Mouse (Mus musculus) ovary, postnatal 10 days (tissue): ENCODE measurements around the gene Grhl1.
A peak's percentile ranks its signal among the peaks of the same experiment; 100 is the strongest.
"Not testable (repeated sequence)": the region's sequence is repeated elsewhere in the genome, so short reads cannot be mapped to it uniquely, and the experiment has no call there.

Experiments
- DNase-seq: peaks from one replicate; pipeline ENCODE4 v3.0.0; 2022; ENCODE audit warnings: low spot score

Gene Grhl1

DNA sequence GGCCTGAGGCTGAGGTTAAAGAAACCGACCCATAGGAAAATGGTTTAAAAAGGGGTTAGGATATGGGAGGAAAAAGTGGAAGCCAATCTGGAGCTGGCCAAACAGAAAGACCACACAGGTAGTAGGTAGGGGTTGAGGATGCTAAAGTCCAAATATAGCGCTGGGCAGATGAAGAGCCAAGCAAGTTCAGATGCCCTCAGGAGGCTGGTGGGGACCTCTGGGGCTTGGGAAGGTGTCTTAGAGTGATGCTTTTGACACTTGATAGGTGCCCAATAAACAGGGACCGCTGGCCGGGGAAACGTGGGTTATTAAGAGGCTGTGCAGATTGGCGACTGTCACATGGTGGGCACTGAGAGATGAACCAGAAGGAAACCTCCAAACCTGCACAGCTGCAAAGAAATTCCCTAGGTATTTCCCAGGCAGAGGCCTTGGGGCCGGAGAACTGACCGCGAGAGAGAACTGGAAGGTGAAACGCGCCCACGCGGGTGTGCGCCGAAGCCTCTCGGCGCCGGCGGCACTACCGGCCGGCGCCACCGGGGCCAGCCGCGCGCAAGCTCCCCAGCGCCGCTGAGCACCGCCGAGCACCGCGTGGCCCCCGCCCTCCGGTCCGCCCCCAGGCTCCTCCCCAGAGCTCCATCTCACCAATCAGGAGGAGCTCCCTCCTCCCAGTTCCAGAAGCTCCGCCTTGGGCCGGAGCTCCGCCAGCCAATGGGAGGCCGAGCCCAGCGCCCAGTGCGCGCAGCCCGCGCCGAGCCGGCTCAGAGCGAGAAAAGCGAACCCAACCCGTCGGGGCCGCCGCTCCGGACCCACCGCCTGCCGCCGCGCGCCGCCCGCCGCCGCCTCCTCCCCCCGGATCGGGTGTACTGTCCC is at the start of gene Grhl1:
Gene Grhl1, plus strand, starts transcription at position 761 of the 870 bp plus-strand sequence.
- DNase-seq: peak; percentile 84

DNA sequence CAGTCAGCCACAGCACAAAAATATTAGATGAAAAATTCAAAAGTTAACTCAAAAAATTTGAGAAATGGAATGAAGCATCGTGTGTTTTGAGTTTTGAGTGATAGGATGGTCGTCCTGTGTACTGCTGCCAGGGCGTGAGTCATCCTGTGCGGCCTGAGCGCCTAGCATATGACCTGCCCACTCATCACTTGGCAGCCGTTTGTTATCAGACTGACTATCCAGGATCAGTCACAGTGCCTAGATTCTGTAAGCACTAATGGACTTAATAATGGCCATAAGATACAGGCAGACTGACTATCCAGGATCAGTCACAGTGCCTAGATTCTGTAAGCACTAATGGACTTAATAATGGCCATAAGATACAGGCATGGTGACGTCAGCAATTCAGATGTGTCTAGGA is 47.0 kb upstream of the Grhl1 start:
- not testable (repeated sequence) for DNase-seq

DNA sequence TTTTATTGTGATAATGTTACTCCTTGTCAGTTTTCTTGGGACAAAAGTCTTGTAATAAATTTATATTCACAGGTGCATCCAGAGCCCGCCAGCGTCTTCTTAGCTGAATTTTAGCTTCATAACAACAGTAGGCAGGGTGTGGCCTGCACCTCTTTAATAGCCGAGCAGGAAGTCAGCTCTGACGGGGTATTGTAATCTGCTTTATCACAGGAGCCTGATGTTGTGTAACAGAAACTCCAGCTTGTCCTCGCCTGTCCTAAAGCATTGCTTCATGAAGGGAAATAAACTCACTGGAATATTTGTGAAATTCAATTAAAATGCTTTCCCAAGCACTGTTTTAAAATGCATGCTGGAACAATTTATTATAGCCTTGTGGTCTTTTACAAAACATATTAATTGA is 35.7 kb upstream of the Grhl1 start:
- DNase-seq: no peak

DNA sequence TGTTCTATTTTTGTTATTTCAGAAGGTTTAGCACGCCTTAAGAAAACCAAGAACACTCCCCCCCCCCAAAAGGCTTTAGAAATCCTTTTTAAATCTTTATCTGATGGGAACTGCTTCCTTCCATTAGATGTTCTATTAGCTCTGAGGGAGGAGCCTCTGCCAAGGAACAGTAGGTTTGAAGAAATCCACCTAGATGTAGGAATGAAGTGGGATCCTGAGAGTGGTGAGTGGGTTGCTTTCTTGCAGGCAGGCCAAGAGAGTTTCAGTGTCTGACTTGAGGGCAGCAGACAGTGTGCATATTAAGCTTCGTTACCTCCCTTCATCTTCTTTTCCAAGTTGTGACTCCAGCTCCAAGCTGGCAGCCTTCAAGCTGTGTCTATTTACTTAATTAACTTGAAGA is 34.9 kb upstream of the Grhl1 start:
- no peak for DNase-seq

DNA sequence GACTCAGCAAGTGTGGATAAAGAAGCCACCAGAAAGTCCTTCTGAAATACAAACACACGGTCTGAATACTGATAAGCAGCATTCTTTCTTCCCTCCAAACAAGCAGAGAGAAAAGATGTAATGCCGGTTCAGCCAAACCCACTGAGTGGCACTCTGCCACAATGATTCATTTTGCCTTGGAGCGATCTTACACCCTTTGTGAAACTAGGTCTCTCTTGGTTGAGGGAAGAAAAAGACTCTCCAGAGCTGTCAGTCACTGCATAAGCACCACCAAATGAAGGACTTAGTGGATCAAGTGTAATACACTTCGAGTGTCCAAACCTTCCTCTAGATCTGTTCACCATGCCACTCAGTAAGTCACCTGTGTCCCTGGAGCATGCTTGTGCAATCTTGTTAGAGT is 34.1 kb upstream of the Grhl1 start:
- no peak for DNase-seq

DNA sequence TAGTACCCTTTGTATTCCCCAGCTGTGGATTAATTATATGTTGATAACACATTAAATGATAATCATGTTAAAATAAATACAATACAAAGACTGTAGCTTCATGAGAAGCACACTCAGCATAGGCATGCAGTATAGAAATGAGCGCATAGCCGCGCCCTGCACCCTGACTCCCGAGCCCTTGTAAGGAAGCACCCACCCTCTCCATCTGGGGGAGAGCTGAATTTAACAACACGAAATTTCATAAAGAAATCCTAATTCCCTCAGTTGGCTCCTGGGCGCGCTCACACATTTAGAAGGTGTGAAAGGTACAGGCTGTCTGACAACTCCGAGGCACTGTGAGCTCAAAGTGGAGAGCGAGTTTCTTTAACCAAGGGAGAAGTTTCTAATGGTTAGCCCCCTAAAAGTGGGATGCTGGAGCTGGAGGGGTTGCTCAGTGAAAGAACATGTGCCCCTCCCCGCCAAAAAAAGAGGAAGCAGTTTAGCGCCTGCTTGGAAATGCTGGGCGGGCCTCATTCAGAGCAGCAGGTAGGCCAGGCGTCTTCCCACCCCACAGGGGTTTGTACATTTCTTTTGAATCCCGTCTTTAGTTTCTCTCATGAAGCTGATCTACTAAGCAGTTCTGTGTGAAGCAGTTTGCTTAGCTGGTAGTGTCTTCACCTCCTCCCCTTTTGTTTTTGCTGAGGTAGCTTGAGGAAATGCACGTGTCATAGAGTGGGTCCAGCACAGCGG is 30.5 kb upstream of the Grhl1 start:
- DNase-seq: no peak

DNA sequence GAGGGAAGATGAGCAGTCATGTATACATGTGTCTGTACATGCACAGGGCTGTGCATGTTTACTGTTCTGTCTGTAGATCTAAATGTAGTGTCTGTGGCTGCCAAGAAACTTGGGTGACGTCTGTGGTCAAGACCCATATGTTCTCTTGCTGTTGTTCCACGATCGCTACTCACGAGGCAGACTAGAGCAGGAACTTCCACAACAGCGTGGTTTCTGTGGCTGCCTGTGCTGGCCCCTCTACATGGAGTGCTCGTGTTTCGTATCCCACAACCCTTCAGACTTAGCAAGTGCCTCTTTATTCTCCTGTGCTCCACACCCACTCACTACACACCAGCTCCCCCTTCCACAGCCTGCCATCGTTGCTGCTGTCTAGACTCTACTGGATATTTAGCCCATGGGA is 24.4 kb upstream of the Grhl1 start:
- no peak for DNase-seq

DNA sequence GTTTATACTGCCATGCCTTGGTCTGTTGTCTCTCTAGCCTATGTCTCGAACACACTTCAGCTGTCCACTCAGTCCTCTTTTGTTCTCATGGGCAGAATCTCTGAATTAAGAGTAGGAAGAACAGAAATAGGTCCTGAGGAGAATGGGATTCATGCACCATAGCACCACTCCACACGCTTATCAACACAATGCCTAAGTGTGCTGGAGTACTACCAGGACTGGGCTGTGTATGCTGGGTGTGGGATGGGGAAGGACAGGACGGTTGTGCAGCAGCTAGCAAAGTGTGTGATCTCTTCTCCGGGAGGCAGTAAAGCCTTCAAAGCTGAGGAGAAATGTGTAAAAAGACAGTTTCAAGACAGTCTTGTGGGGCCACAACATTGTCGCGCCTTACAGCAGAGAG is 23.2 kb upstream of the Grhl1 start:
- no peak for DNase-seq

DNA sequence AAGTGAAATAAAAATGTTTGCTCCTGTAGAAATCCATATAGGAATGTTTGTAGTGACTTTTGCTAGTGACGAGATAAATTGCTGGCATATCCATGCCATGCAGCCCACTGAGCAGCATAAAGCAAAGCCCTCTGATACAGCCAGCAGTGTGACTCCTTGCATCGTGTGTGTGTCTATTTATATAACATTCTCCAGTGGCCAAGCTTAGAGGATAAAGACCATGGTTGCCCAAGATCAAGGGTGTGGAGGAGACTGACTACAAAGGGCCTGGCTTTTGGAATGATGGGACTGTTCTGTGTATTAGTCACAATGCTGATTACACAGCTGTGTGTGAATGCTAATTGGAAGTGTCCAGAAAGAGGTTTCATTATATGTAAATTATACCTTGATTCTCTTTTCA is 19.6 kb upstream of the Grhl1 start:
- no peak for DNase-seq

DNA sequence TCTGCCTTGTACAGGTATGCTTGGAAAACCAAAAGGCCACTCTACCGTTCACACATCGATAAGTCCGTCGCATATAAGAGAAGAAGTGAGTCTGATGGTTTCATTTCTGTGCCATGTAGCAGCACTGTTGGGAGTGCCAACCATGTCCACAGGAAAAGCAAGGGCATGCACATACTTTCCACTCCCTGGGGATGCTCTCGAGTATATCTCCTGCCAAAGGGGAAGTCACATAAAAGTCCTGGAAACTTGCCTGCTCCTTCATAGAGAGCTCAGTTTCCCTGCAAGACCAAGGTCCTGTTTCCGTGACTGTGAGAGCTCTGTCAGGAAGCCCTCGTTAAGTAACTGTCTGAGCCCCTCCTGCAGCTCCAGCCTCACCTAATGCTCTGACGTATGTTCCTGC is 16.1 kb upstream of the Grhl1 start:
- DNase-seq: no peak

DNA sequence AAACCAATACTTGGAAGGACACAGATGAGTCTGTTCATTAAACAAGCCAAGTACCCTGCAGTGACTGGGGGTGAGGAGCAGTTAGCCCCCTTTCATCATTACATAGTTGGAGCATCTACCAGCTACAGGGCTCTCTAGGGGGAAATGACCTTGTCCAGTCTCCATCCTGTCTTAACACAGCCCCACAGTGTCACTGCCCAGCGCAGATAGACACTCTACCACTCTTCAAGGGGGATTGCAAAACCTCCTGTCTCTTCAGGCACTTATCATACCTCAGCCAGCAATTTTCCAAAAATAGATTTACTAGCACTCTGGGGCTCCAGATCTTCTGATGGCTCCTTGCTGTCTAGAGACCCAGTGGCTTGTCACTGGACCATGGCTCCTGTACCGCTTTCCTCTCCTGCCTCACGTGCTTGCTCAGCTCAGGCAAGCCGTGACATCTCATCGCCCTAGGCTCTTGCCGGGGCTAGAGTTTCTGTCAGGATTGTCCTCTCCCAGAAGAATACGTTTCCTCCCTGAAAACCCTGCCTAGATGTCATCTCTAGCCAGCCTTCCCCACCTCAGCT is 8.6 kb upstream of the Grhl1 start:
- no peak for DNase-seq

DNA sequence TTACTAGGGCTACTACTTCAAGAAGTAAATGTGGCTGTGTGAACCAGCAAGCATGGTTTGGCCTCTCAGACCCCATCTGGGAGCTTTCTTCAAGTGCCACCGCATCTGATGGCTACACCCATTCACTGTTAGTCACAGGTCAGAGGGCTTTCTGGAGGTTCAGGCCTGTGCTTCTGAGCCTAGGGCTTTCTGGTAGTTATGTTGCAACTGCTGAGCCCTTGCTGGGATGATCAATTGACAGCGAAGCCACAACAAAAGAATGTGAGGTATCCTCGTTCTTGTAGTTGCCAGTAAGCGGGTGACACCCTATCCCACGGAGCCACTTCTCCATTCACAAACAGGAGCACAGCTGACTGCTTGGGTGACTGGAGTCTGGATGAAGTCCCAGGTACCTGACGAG is 6.8 kb upstream of the Grhl1 start:
- no peak for DNase-seq

DNA sequence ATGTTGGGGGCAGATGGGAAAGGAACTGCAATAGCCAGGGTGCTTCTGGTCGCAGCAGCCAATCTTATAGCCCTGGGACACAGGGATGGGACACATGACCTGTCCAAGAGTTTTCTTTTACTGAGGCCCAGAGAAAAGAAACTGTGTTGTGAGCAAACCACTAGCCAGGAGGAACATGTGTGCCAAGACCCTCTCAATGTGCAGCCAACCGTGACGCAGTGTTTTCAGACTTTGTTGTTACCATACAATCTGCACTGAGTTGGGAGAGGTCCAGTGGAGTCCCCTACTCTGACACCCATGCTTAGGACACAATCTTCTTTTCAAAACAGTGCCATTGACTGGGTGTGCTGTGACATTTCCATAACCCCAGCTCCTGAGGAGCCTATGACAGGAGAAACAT is 4.5 kb upstream of the Grhl1 start:
- no peak for DNase-seq

DNA sequence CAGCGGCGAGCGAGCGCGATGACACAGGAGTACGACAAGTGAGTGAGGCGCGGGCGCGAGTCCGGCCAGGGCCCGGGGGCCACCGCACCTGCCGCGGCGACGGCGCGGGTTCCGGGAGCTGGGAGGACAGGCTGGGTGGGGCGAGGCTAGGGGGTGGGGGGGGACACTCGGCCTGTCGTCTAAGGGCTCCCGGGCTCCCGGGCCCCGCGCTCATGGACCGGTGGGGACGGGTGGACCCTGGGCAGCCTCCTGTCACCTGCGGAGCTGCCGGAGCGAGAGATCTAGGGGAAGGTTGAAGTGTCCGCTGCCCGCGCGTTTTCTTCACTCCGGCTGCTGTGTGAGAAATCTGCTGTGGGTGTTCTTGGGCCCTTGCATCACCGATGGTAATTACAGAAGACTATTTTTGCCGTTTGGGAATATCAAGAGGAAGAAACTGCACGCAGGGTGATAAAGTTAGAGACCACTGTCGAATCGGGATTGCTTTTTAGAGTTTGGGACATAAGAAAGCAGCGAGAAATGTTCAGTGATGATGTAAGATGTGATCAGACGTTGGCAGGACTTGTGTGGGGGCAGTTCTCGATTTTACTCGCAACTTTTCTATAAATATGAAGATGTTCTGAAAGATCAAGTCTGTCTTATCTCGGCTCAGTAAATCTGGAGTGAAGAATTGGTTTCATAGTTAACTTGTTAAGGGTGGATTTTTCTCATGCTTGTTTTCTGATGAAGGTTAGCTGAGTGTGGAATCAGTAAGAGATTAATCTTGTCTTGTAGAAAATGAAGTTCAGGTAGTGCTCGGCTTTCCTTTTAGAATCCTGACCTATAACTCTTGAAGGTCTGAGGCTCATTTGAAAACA is 565 bp downstream of the Grhl1 start:
- no peak for DNase-seq

DNA sequence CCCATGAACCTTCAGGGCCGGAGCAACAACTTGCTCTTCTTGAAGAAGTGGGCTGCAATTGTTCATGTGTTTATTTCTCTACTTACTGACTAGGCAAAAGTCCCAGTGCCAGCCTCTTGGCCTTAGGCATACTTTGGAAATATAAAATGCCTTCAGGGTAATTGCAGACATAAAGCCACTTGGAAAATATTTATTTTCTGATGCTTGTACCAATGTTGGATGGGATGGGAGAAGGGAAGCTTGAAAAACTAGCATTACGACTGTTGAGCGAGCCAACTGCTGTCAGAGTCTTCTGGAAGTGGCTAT is 1.1 kb downstream of the Grhl1 start:
- no peak for DNase-seq

DNA sequence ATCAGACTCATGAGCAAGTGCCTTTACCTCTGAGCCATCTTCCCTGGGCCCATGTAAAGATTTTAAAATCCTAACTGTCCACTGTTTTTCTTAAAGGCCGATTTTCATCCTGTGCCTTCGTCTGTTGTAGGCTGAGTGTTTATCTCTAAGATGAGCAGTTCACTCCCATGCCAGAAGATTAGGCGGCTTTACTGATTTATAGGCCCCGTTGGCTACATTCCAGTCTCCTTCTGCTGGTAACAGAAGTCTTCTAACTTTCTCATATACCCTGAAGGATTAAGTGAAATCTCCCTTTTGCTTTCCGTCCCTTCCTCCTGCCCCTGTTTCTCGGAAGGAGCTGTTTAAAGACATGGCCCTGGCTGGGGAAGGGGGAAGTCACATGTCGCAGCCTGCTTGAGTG is 2.8 kb downstream of the Grhl1 start:
- no peak for DNase-seq

DNA sequence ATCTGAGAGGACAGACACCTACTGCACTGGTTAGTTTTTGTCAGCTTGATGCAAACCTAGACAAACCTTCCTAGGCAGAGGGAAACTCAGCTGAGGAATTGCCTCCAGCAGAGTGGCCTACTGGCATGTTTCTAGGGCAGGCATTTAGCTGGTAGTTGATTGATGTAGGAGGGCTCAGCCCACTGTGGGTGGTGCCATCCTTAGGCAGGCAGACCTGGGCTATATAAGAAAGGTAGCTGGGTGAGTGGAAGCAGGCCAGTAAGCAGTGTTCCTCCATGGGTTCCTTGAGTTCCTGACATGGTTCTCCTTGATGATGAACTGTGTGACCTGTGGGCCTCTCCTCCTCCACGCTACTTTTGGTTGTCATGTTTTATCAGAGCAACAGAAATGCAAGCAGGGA is 8.4 kb downstream of the Grhl1 start:
- no peak for DNase-seq

DNA sequence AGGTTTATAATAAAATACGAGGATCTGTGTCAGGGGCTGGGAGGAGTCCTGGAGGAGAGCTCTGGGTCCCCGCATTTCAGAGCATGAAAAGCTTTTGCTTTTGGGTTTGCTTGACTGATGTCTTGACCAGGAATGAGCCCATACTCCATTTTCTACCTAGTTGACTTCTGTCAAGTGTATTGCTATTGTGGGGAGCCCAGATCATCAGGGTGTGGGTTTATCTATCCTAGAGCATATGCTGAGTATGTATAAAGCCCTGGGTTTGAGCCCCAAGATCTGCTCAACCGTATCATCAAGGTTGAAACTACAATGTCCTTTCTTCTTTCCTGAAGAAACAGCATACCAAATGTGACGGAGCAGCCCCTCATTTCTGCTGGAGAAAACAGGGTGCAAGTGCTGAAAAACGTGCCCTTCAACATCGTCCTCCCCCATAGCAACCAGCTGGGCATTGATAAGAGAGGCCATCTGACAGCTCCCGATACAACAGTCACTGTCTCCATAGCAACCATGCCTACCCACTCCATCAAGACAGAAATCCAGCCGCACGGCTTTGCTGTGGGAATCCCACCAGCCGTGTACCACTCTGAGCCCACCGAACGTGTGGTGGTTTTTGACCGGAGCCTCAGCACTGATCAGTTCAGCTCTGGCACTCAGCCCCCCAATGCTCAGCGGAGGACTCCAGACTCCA is 9.1 kb downstream of the Grhl1 start:
- no peak for DNase-seq

DNA sequence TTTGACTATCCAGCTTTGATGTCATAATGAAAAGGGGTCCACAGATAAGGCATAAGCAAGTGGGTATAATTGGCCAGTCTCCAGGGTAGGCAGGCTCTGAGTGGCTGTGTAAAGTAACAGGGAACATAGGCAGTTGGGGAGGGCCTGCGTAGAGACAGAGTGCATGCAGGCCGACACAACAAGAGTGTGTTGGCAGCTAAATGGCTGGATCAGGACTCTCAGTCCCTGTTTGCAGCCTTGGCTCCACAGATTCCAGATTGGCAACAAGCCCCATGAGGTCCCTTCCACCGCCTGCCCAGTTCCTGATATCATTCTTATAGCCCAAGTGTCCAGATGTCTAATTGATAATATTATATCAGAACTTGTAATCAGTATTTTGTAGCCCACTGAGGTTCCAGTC is 11.6 kb downstream of the Grhl1 start:
- DNase-seq: no peak

DNA sequence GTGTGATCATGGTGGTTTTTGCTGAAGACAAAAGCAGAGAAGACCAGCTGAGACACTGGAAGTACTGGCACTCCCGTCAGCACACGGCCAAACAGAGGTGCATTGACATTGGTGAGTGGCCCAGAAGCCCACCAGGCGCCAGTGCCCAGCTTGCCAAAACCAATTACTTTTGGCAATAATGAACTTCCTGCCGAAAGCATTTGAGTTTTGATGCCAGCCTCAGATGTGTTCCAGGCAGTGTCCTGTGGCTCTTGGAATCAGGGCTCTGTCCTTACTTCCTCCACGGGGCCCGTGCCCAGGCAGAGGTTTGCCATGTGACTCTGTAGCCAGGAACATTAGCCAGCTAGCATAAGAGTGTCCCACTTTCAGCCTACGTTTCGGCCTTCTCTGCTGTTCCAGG is 12.8 kb downstream of the Grhl1 start:
- no peak for DNase-seq

DNA sequence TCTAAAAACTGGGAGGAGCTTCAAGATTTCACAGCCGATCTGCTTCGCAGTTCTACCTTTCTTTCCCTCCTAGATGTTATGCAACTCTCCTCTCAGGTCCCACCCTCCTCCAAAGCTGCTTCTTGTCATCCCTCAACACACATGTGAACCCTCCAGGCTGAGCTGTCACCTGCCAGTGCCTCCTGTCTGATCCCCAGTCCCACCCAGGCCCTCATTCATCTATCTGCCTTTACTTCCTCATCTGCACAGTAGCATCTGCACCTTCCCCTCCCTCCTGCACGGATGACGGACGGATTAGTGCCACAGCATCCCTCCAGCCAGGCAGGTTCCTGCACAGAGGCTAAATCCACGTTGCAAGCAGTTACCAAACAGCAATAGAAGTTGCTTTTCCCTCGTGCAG is 14.1 kb downstream of the Grhl1 start:
- no peak for DNase-seq

DNA sequence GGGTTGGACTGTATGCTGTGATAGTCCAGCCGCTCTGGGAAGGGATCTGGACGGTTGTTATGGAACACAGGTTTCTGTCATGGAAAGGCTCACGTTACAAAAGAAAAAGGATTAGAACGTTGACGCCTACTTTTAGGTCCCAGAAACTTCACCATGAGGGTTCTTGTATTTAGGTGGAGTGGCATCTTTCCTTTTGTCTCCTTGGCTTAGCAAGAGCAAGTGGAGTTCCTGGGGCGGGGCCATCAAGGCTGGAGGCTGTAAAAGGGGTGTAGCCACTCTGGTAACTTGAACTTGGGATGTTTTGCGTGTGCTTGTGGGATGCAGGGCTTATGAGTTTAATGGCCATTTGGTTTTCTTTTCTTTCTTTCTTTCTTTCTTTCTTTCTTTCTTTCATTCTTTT is 18.3 kb downstream of the Grhl1 start:
- no peak for DNase-seq
